Mouse (Mus musculus): Measurements from ENCODE around the gene B9d2.

- no peak for TF ChIP-seq CTCF (IDR thresholded peaks at IDR 0.05; ENCODE audit: borderline replicate concordance, extremely low read depth, insufficient read depth, insufficient read length)
- TF ChIP-seq POLR2A (IDR thresholded peaks at IDR 0.05; ENCODE audit: borderline replicate concordance, extremely low read depth, insufficient read depth, insufficient read length, poor library complexity, severe bottlenecking): no peak
Measured at GRCm38 (mm10) chr7:25715731-25716271, 35.2 kb downstream of the B9d2 start.

Measured in brain, embryonic 14.5 days (tissue).